Mouse (Mus musculus) large intestine, adult 2 months (tissue): ENCODE results near the gene Galnt10. TPM values are rescaled to one million over a fixed set of nuclear protein-coding genes. Genes with fewer than 3 reads are reported as not detected.
A peak's percentile ranks its signal among the peaks of the same experiment; 100 is the strongest.

Source experiments
- DNase-seq: peaks from one replicate; pipeline ENCODE4 v3.0.0-alpha.2; 2012; ENCODE audit warnings: low read depth, low spot score
- whole genome bisulfite sequencing: fragments of 180-500 bp; shearing (Covaris S2); methylation state at CpG from one replicate; pipeline ENCODE4 v1.1.7; 2018; 5-methylcytosine and 5-hydroxymethylcytosine counted together
- polyA plus RNA-seq: library from polyadenylated mRNA; depleted of rRNA; stranded (reverse); fragments of >200 nt; gene quantifications from 2 replicates; pipeline ENCODE4 v1.2.3, GENCODE M21; 2012

The Galnt10 gene
- polyA plus RNA-seq, 1 experiment, result 29.5 TPM

- 64% methylated on average over 6 of the region's 6 CpGs for WGBS
- DNase-seq, result no peak
These were observed 11.2 kb upstream of the Galnt10 start for GRCm38 (mm10) chr11:57633975-57634585.

- WGBS, result 39% methylated on average over 9 of the region's 9 CpGs
- no peak for DNase-seq
These were observed 10.1 kb upstream of the Galnt10 start for GRCm38 (mm10) chr11:57635148-57635547.

GRCm38 (mm10) chr11:57643691-57644090, 1.6 kb upstream of the Galnt10 start:
- WGBS, result 68% methylated on average over 2 of the region's 2 CpGs
- no peak for DNase-seq

GRCm38 (mm10) chr11:57644245-57645017, 811 bp upstream of the Galnt10 start:
- DNase-seq, result no peak
- WGBS, result under 1% methylated on average over 30 of the region's 30 CpGs

GRCm38 (mm10) chr11:57645847-57646246, 605 bp downstream of the Galnt10 start:
- 2% methylated on average over 8 of the region's 8 CpGs for WGBS
- DNase-seq, result no peak

GRCm38 (mm10) chr11:57646416-57646815, 1.2 kb downstream of the Galnt10 start:
- no peak for DNase-seq
- WGBS, result 18% methylated on average over 1 of the region's 1 CpGs

GRCm38 (mm10) chr11:57646940-57647339, 1.7 kb downstream of the Galnt10 start:
- 68% methylated on average over 8 of the region's 8 CpGs for WGBS
- DNase-seq, result no peak

- 52% methylated on average over 5 of the region's 5 CpGs for WGBS
These were observed 2.2 kb downstream of the Galnt10 start for GRCm38 (mm10) chr11:57647446-57647845.

GRCm38 (mm10) chr11:57648196-57648800, 3.1 kb downstream of the Galnt10 start:
- no peak for DNase-seq
- WGBS, result 91% methylated on average over 11 of the region's 11 CpGs

More at GRCm38 (mm10) chr11:57647446-57647845, 2.2 kb downstream of the Galnt10 start:
- DNase-seq, result no peak

- WGBS, result 86% methylated on average over 4 of the region's 4 CpGs
- DNase-seq, result no peak
These were observed 4.0 kb downstream of the Galnt10 start for GRCm38 (mm10) chr11:57649269-57649668.

- WGBS, result 88% methylated on average over 10 of the region's 10 CpGs
- DNase-seq, result no peak
These were observed 4.4 kb downstream of the Galnt10 start for GRCm38 (mm10) chr11:57649671-57650070.

- no peak for DNase-seq
- WGBS, result 69% methylated on average over 2 of the region's 2 CpGs
These were observed 5.6 kb downstream of the Galnt10 start for GRCm38 (mm10) chr11:57650867-57651266.

- 52% methylated on average over 15 of the region's 15 CpGs for WGBS
- no peak for DNase-seq
These were observed 6.1 kb downstream of the Galnt10 start for GRCm38 (mm10) chr11:57651281-57651810.

GRCm38 (mm10) chr11:57652206-57652922, 7.1 kb downstream of the Galnt10 start:
- no peak for DNase-seq
- WGBS, result 91% methylated on average over 23 of the region's 23 CpGs

- WGBS, result 62% methylated on average over 14 of the region's 14 CpGs
- DNase-seq, result no peak
These were observed 7.8 kb downstream of the Galnt10 start for GRCm38 (mm10) chr11:57652923-57653660.

- 70% methylated on average over 5 of the region's 5 CpGs for WGBS
- DNase-seq, result no peak
These were observed 8.6 kb downstream of the Galnt10 start for GRCm38 (mm10) chr11:57653796-57654195.

GRCm38 (mm10) chr11:57654386-57654785, 9.1 kb downstream of the Galnt10 start:
- 35% methylated on average over 4 of the region's 4 CpGs for WGBS

GRCm38 (mm10) chr11:57654977-57655397, 9.7 kb downstream of the Galnt10 start:
- DNase-seq, result peak; percentile 78
- WGBS, result 31% methylated on average over 5 of the region's 5 CpGs

More at GRCm38 (mm10) chr11:57654386-57654785, 9.1 kb downstream of the Galnt10 start:
- no peak for DNase-seq

- WGBS, result 32% methylated on average over 10 of the region's 10 CpGs
- no peak for DNase-seq
These were observed 10.6 kb downstream of the Galnt10 start for GRCm38 (mm10) chr11:57655669-57656325.
